ENCODE assay signal across 14 mouse cellular contexts in the genomic region with DNA sequence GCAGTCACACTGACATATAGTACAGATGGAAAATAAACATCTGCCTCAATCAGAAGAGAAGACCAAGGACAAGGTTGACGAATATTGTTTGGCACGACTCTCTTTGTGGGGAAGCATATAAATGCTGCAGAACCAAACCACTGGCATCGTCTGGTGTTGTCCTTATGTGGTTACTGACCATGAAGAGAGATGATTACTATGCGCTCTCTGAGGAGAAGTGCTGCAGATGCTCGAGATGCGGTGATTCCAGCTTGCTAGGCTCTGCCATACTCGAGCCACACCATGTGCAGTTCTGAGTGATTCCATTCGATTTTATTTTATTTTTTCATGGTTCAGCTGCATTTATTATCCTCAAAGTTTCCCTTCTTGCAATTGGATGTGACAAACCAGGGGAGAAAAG.
"Had no signal": no experiment of that assay in that cellular context is flagged by ENCODE, and none has a peak within 500 bp of the region (broad histone marks: within the 10 kb centered on the region; RNA-seq: fewer than 3 reads in every experiment).

No protein-coding gene starts in this region.

- H3K4me1 ChIP-seq: liver, embryonic 13.5 days; neural tube, embryonic 12.5 days had no signal

- H3K4me3 ChIP-seq: layer of hippocampus, adult 2 months; liver, embryonic 13.5 days; neural tube, embryonic 12.5 days had no signal

- H3K9ac ChIP-seq: liver, embryonic 13.5 days; neural tube, embryonic 12.5 days had no signal

- H3K4me2 ChIP-seq: liver, embryonic 13.5 days; midbrain, embryonic 11.5 days; neural tube, embryonic 12.5 days had no signal

- DNase-seq: kidney, adult 18-20 months; kidney, postnatal 25 days; layer of hippocampus, adult 9-11 months; liver, embryonic 13.5 days; lung, adult 2 months; lung, postnatal 14 days; lung, postnatal 4 days; midbrain, embryonic 14.5 days; thymus, adult 18-20 months; thymus, postnatal 36 days had no signal

- H3K27me3 ChIP-seq: liver, embryonic 13.5 days; neural tube, embryonic 12.5 days had no signal

- H3K9me3 ChIP-seq: liver, embryonic 13.5 days; neural tube, embryonic 12.5 days had no signal

- H3K36me3 ChIP-seq: liver, embryonic 13.5 days; neural tube, embryonic 12.5 days had no signal

- H3K27ac ChIP-seq: kidney, postnatal 0 days; layer of hippocampus, adult 2 months; liver, embryonic 13.5 days; neural tube, embryonic 12.5 days had no signal
